In the genomic region with DNA sequence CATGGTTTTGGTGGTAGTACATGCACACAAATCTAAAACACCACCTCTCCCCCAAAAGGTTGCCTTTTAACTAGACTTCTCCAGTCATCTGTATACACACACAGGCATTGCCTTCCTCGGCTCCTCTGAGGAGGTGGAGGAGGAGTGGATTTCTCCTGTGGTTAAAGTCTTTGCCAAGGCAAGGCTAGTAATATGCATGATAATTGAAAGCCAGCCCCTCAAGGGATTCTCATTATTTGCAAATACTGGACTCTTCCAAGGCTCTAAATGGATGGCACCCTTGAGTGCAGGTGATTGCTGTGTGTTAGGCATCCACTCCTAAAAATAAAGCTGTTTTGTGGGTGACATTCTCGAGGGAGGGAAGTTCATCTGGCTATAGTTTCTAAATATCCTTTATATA, we compare ENCODE assay signal across 31 mouse cellular contexts. TPM values are rescaled to one million over a fixed set of nuclear protein-coding genes. Genes with fewer than 3 reads are reported as not detected.
A peak's percentile ranks its signal among the peaks of the same experiment; 100 is the strongest.
DNase-seq lines count a peak whose midpoint lies in the region; ATAC-seq and TF ChIP-seq lines count a peak whose summit lies in the region.
"Had no signal": no experiment of that assay in that cellular context is flagged by ENCODE, and none has a peak within 500 bp of the region (broad histone marks: within the 10 kb centered on the region; RNA-seq: fewer than 3 reads in every experiment).

No protein-coding gene starts in this region.

- H3K4me1 ChIP-seq in intestine, embryonic 14.5 days (replicated peaks; ENCODE audit: control insufficient read depth, insufficient read depth, low read length), result no peaks in the 10 kb centered on the region
- H3K4me1 ChIP-seq in intestine, postnatal 0 days (replicated peaks; ENCODE audit: control insufficient read depth, insufficient read depth, low read length), result no peaks in the 10 kb centered on the region
- H3K4me1 ChIP-seq in hindbrain, embryonic 16.5 days (ENCODE audit: control insufficient read depth, insufficient read depth, low read depth, low read length), result no peaks in the 10 kb centered on the region
- no peaks in the 10 kb centered on the region for H3K4me1 ChIP-seq in cerebellum, adult 2 months (ENCODE audit: control insufficient read depth, insufficient read depth, low read length)
- H3K4me1 ChIP-seq: embryonic facial prominence, embryonic 10.5 days; embryonic facial prominence, embryonic 13.5 days; forebrain, embryonic 12.5 days; forebrain, embryonic 15.5 days; heart, embryonic 13.5 days; intestine, embryonic 15.5 days had no signal

- no peak overlapping the region for H3K27ac ChIP-seq in intestine, embryonic 14.5 days (ENCODE audit: low read depth)
- no peak overlapping the region for H3K27ac ChIP-seq in intestine, postnatal 0 days (ENCODE audit: low read depth, low read length)
- H3K27ac ChIP-seq in hindbrain, embryonic 16.5 days (ENCODE audit: low read depth, low read length), result no peak overlapping the region
- no peak overlapping the region for H3K27ac ChIP-seq in cerebellum, adult 2 months (ENCODE audit: insufficient read depth, low read length)
- H3K27ac ChIP-seq: embryonic facial prominence, embryonic 10.5 days; embryonic facial prominence, embryonic 13.5 days; forebrain, embryonic 12.5 days; forebrain, embryonic 15.5 days; gastrocnemius, adult 2 months; heart, embryonic 13.5 days; hindbrain, embryonic 14.5 days; intestine, embryonic 15.5 days had no signal

- H3K4me3 ChIP-seq in intestine, embryonic 14.5 days (ENCODE audit: low read depth, low read length), result no peak overlapping the region
- no peak overlapping the region for H3K4me3 ChIP-seq in intestine, postnatal 0 days (ENCODE audit: low read depth, low read length)
- H3K4me3 ChIP-seq in hindbrain, embryonic 16.5 days (ENCODE audit: low read length), result no peak overlapping the region
- H3K4me3 ChIP-seq in cerebellum, adult 2 months (replicated peaks; ENCODE audit: insufficient read depth, low read depth, low read length), result no peak overlapping the region
- H3K4me3 ChIP-seq: embryonic facial prominence, embryonic 10.5 days; embryonic facial prominence, embryonic 13.5 days; erythroblast, embryonic 14.5 days; forebrain, embryonic 12.5 days; forebrain, embryonic 15.5 days; gastrocnemius, adult 2 months; heart, embryonic 13.5 days; intestine, embryonic 15.5 days had no signal

- no peak overlapping the region for H3K9ac ChIP-seq in intestine, embryonic 14.5 days (ENCODE audit: low read length)
- H3K9ac ChIP-seq in intestine, postnatal 0 days (ENCODE audit: low read depth, low read length), result no peak overlapping the region
- no peak overlapping the region for H3K9ac ChIP-seq in hindbrain, embryonic 16.5 days (ENCODE audit: low read depth, low read length)
- H3K9ac ChIP-seq: embryonic facial prominence, embryonic 13.5 days; forebrain, embryonic 12.5 days; forebrain, embryonic 15.5 days; heart, embryonic 13.5 days; hindbrain, embryonic 14.5 days; intestine, embryonic 15.5 days had no signal

- no peaks in the 10 kb centered on the region for H3K9me3 ChIP-seq in intestine, embryonic 14.5 days (ENCODE audit: control insufficient read depth, low read length)
- H3K9me3 ChIP-seq in intestine, postnatal 0 days (ENCODE audit: control insufficient read depth), result no peaks in the 10 kb centered on the region
- no peaks in the 10 kb centered on the region for H3K9me3 ChIP-seq in hindbrain, embryonic 16.5 days (ENCODE audit: control insufficient read depth, low read length)
- H3K9me3 ChIP-seq: embryonic facial prominence, embryonic 10.5 days; embryonic facial prominence, embryonic 13.5 days; forebrain, embryonic 12.5 days; forebrain, embryonic 15.5 days; heart, embryonic 13.5 days; intestine, embryonic 15.5 days had no signal

- 81% methylated on average over 2 of the region's 2 CpGs for WGBS in intestine, embryonic 14.5 days
- 77% methylated on average over 2 of the region's 2 CpGs for WGBS in intestine, postnatal 0 days
- WGBS in hindbrain, embryonic 16.5 days, result 52% methylated on average over 2 of the region's 2 CpGs
- 45% methylated on average over 2 of the region's 2 CpGs for WGBS in cerebellum, adult 2 months

- peaks cover 67% of the 10 kb centered on the region for H3K36me3 ChIP-seq in intestine, embryonic 14.5 days (ENCODE audit: control insufficient read depth, insufficient read depth, low read length)
- H3K36me3 ChIP-seq in intestine, postnatal 0 days (ENCODE audit: control insufficient read depth, insufficient read depth), result peaks cover 43% of the 10 kb centered on the region
- H3K36me3 ChIP-seq in hindbrain, embryonic 16.5 days (ENCODE audit: control insufficient read depth, insufficient read depth, low read length), result peaks cover 19% of the 10 kb centered on the region

- no peak overlapping the region for H3K4me2 ChIP-seq in intestine, embryonic 14.5 days (ENCODE audit: low read length)
- H3K4me2 ChIP-seq in intestine, postnatal 0 days (replicated peaks; ENCODE audit: low read depth), result no peak overlapping the region
- no peak overlapping the region for H3K4me2 ChIP-seq in hindbrain, embryonic 16.5 days (ENCODE audit: low read length)
- H3K4me2 ChIP-seq: embryonic facial prominence, embryonic 13.5 days; forebrain, embryonic 12.5 days; forebrain, embryonic 15.5 days; heart, embryonic 13.5 days; hindbrain, embryonic 14.5 days; intestine, embryonic 15.5 days had no signal

- TF ChIP-seq POLR2A in cerebellum, adult 2 months (IDR thresholded peaks at IDR 0.05; ENCODE audit: borderline replicate concordance, insufficient read depth, low read length), result no peak

- H3K27me3 ChIP-seq in intestine, embryonic 14.5 days (replicated peaks; ENCODE audit: control insufficient read depth, insufficient read depth, low read length), result no peaks in the 10 kb centered on the region
- H3K27me3 ChIP-seq in intestine, postnatal 0 days (replicated peaks; ENCODE audit: control insufficient read depth, insufficient read depth, low read length), result no peaks in the 10 kb centered on the region
- no peaks in the 10 kb centered on the region for H3K27me3 ChIP-seq in hindbrain, embryonic 16.5 days (replicated peaks; ENCODE audit: control insufficient read depth, insufficient read depth, low read length)
- no peaks in the 10 kb centered on the region for H3K27me3 ChIP-seq in cerebellum, adult 2 months (ENCODE audit: control insufficient read depth, insufficient read depth, low read length)
- H3K27me3 ChIP-seq: embryonic facial prominence, embryonic 13.5 days; forebrain, embryonic 12.5 days; forebrain, embryonic 15.5 days; intestine, embryonic 15.5 days; Patski had no signal

- no peak for TF ChIP-seq CTCF in intestine, postnatal 0 days (IDR thresholded peaks at IDR 0.05; ENCODE audit: low read depth)
- TF ChIP-seq CTCF in cerebellum, adult 2 months (IDR thresholded peaks at IDR 0.05; ENCODE audit: borderline replicate concordance, insufficient read depth, low read depth, low read length), result no peak

- DNase-seq in intestine, embryonic 14.5 days (ENCODE audit: low spot score), result peak; percentile 35
- DNase-seq in R1 (ENCODE audit: low read depth, low spot score) (peak; percentile 73), adipocyte (ENCODE audit: low spot score) (peak; percentile 32)
- DNase-seq in cerebellum, adult 2 months, result no peak
- DNase-seq: adrenal gland, postnatal 10 days; adrenal gland, postnatal 36 days; cerebellum, adult 11 months; cerebellum, adult 8-10 months; cerebellum, postnatal 10 days; cerebellum, postnatal 36 days; embryo, embryonic 11 days; gastrocnemius, adult 2 months; gastrocnemius, postnatal 14 days; heart, adult 18-20 months; heart, postnatal 14 days; heart, postnatal 4 days; kidney, adult 18-20 months had no signal

- ATAC-seq in intestine, embryonic 14.5 days (replicated peaks; ENCODE audit: low FRiP score, low TSS enrichment, low read depth), result no peak
- ATAC-seq in intestine, postnatal 0 days, result no peak
- ATAC-seq in hindbrain, embryonic 16.5 days, result no peak
- ATAC-seq: activated CD4-positive, CD25-positive, alpha-beta regulatory T cell, adult 4 months; CD4-positive, CD25-positive, alpha-beta regulatory T cell, adult 4 months; forebrain, embryonic 15.5 days; intestine, embryonic 15.5 days; Patski had no signal

RNA-seq across cellular contexts. Expression of a gene that starts 10.2 kb away (rescaled TPM):
- 0.43 and 1.2 TPM in 2 replicates for polyA plus RNA-seq in intestine, embryonic 14.5 days (2014; fragmentation: Nextera tagmentation; extraction: Ambion mirVana)
- 0.58 and 0.69 TPM in 2 replicates for polyA plus RNA-seq in intestine, postnatal 0 days (2015; fragmentation: Nextera tagmentation; extraction: Ambion mirVana)
- 4.8 and 12.2 TPM in 2 replicates for polyA plus RNA-seq in hindbrain, embryonic 16.5 days (2015; fragmentation: Nextera tagmentation; extraction: Ambion mirVana)
- 45.5 TPM in 2 replicates for polyA plus RNA-seq in cerebellum, adult 2 months (2012; rRNA removed)
- polyA plus RNA-seq: activated CD4-positive, CD25-positive, alpha-beta regulatory T cell, adult 4 months; CD4-positive, CD25-positive, alpha-beta regulatory T cell, adult 4 months; erythroblast, embryonic 14.5 days; heart, embryonic 13.5 days; heart, embryonic 16.5 days; Patski had no signal

RNA-seq across cellular contexts. Expression of a gene that starts 19.2 kb away (rescaled TPM):
- polyA plus RNA-seq in intestine, embryonic 14.5 days (2014; fragmentation: Nextera tagmentation; extraction: Ambion mirVana), result 24.1 and 26.4 TPM in 2 replicates
- 39.6 and 42.5 TPM in 2 replicates for polyA plus RNA-seq in intestine, postnatal 0 days (2015; fragmentation: Nextera tagmentation; extraction: Ambion mirVana)
- polyA plus RNA-seq in hindbrain, embryonic 16.5 days (2015; fragmentation: Nextera tagmentation; extraction: Ambion mirVana), result 16.6 and 18.4 TPM in 2 replicates
- polyA plus RNA-seq in cerebellum, adult 2 months (2012; rRNA removed), result 22.8 and 24.2 TPM in 2 replicates

RNA-seq across cellular contexts. Expression of a gene that starts 45.9 kb away (rescaled TPM):
- 103 and 112 TPM in 2 replicates for polyA plus RNA-seq in intestine, embryonic 14.5 days (2014; fragmentation: Nextera tagmentation; extraction: Ambion mirVana)
- polyA plus RNA-seq in intestine, postnatal 0 days (2015; fragmentation: Nextera tagmentation; extraction: Ambion mirVana), result 82.3 and 82.7 TPM in 2 replicates
- polyA plus RNA-seq in hindbrain, embryonic 16.5 days (2015; fragmentation: Nextera tagmentation; extraction: Ambion mirVana), result 64.9 and 70.3 TPM in 2 replicates
- polyA plus RNA-seq in cerebellum, adult 2 months (2012; rRNA removed), result 45.7 and 45.9 TPM in 2 replicates

Comparison
In these comparisons a context has a peak if more than half of its experiments do, and no peak if none do; other contexts are left out.
1. DNase-seq: peak in intestine, embryonic 14.5 days (single experiment), R1 (single experiment) and adipocyte (single experiment); none in cerebellum, adult 2 months (0 of 2).